Mouse (Mus musculus) embryonic facial prominence, embryonic 14.5 days (tissue): ENCODE data around the gene Masp2. TPM values are rescaled to one million over a fixed set of nuclear protein-coding genes. Genes with fewer than 3 reads are reported as not detected.

Source experiments
- ATAC-seq: fragments of 200-750 bp; cut with Nextera tagmentation; 2 replicates; pipeline ENCODE4 v1.8.0; 2017; ENCODE audit warnings: low read depth, moderate number of reproducible peaks, moderate TSS enrichment
- DNase-seq: peaks from one replicate; pipeline ENCODE4 v3.0.0-alpha.2; 2015; ENCODE audit warnings: low spot score
- H3K27ac ChIP-seq: fragments of 300-500 bp; sonication (generic); replicated peaks from 2 replicates; pipeline ENCODE4 v1.5.1; 2014; ENCODE audit warnings: low read depth, mild to moderate bottlenecking, low read length, moderate library complexity
- H3K27me3 ChIP-seq: fragments of 300-500 bp; sonication (generic); replicated peaks from 2 replicates; pipeline ENCODE4 v1.6.1; 2014; ENCODE audit warnings: low read length; ENCODE audit not compliant: control insufficient read depth, insufficient read depth
- H3K36me3 ChIP-seq: fragments of 300-500 bp; sonication (generic); 2 replicates; pipeline ENCODE4 v1.6.1; 2014; ENCODE audit warnings: low read length, mixed read lengths; ENCODE audit not compliant: control insufficient read depth, insufficient read depth
- H3K4me1 ChIP-seq: fragments of 300-500 bp; sonication (generic); 2 replicates; pipeline ENCODE4 v1.6.1; 2014; ENCODE audit warnings: antibody characterized with exemption, low read length; ENCODE audit not compliant: control insufficient read depth, insufficient read depth
- H3K4me2 ChIP-seq: fragments of 300-500 bp; sonication (generic); 2 replicates; pipeline ENCODE4 v1.6.1; 2014; ENCODE audit warnings: low read depth, mild to moderate bottlenecking, low read length, moderate library complexity, mixed read lengths
- H3K4me3 ChIP-seq: fragments of 300-500 bp; sonication (generic); 2 replicates; pipeline ENCODE4 v1.5.1; 2014; ENCODE audit warnings: low read depth, mild to moderate bottlenecking, low read length
- H3K9ac ChIP-seq: fragments of 300-500 bp; sonication (generic); 2 replicates; pipeline ENCODE4 v1.6.1; 2014; ENCODE audit warnings: low read depth, mild to moderate bottlenecking, low read length, moderate library complexity, mixed read lengths
- H3K9me3 ChIP-seq: fragments of 300-500 bp; sonication (generic); 2 replicates; pipeline ENCODE4 v1.6.1; 2016; ENCODE audit warnings: low read length; ENCODE audit not compliant: control insufficient read depth
- WGBS: fragments of 180-500 bp; shearing (Covaris S2); extraction: QIAGEN DNeasy Blood & Tissue Kit; methylation state at CpG from one replicate; pipeline ENCODE4 v1.1.7; 2014; 5-methylcytosine and 5-hydroxymethylcytosine counted together
- polyA plus RNA-seq: library from polyadenylated mRNA; unstranded; fragments of >200 nt; fragmentation: Nextera tagmentation; extraction: Ambion mirVana; gene quantifications from 2 replicates; pipeline ENCODE4 v1.2.1, GENCODE M21; 2014

The Masp2 gene
- polyA plus RNA-seq, 1 experiment from 2014 or later: 0.25 TPM

DNA sequence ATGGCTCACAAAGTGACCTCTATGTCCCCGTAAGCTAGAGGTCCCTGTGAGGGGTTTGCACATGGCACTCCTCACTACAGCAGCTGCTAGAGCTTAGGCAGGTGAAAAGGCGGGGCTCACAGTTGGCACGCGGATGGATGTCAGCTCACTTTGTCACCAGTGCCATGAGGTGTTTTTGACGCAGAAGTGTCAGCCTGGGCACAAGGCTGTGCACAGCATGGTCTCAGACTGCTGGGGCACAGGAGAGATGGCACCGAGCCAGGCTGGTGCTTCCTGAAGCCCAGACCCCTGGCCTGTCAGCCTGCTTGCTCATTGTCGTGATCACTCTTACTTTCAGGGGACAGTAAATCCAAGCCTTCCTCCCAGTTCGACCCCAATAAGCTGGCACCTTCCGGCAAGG lies 21.6 kb upstream of the Masp2 start:
- ATAC-seq (no peak), DNase-seq (no peak)
- Histone ChIP-seq H3K27me3 (no peaks in the 10 kb centered on the region), H3K4me2 (no peak overlapping the region), H3K36me3 (peaks cover 77% of the 10 kb centered on the region), H3K4me3 (no peak overlapping the region), H3K9me3 (no peaks in the 10 kb centered on the region), H3K9ac (no peak overlapping the region), H3K27ac (no peak overlapping the region), H3K4me1 (no peaks in the 10 kb centered on the region)
- 94% methylated on average over 8 of the region's 9 CpGs for WGBS

DNA sequence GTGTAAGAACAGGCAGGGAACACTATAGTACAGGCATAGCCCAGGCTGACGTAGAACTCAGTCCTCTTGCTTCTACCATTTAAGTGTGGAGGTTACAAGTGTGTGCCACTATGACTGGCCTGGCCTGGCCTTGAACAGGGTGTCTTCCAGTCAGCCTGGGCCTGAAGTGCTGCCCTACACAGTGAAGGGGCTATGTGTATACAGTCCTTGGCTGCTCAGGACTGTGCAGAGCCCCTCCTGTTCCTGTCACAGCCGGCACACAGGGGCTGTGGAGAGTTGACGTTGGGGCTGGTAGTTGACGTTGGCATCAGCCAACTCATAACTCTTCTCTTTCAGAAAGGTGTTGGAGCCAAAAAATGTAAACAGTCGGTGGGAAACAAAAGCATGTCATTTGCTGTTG lies 20.9 kb upstream of the Masp2 start:
- 94% methylated on average over 5 of the region's 5 CpGs for WGBS
- H3K27ac ChIP-seq: no peak overlapping the region
- no peak overlapping the region for H3K4me3 ChIP-seq
- H3K4me2 ChIP-seq: no peak overlapping the region
- no peak for DNase-seq
- H3K4me1 ChIP-seq: no peaks in the 10 kb centered on the region
- no peak overlapping the region for H3K9ac ChIP-seq
- no peaks in the 10 kb centered on the region for H3K27me3 ChIP-seq
- peaks cover 71% of the 10 kb centered on the region for H3K36me3 ChIP-seq
- ATAC-seq: no peak
- H3K9me3 ChIP-seq: no peaks in the 10 kb centered on the region

- 80% methylated on average over 4 of the region's 4 CpGs for WGBS
- H3K27ac ChIP-seq: no peak overlapping the region
- no peak overlapping the region for H3K4me2 ChIP-seq
- ATAC-seq: no peak
- DNase-seq: no peak
- H3K9me3 ChIP-seq: no peaks in the 10 kb centered on the region
- no peaks in the 10 kb centered on the region for H3K27me3 ChIP-seq
- H3K4me1 ChIP-seq: no peaks in the 10 kb centered on the region
- peaks cover 52% of the 10 kb centered on the region for H3K36me3 ChIP-seq
- no peak overlapping the region for H3K4me3 ChIP-seq
- no peak overlapping the region for H3K9ac ChIP-seq
These were observed 19.1 kb upstream of the Masp2 start for GRCm38 (mm10) chr4:148583257-148583656.

GRCm38 (mm10) chr4:148586648-148587047 lies 15.7 kb upstream of the Masp2 start:
- Histone ChIP-seq H3K27ac (no peak overlapping the region), H3K9me3 (no peaks in the 10 kb centered on the region), H3K4me1 (no peaks in the 10 kb centered on the region), H3K4me2 (no peak overlapping the region), H3K27me3 (no peaks in the 10 kb centered on the region), H3K9ac (no peak overlapping the region), H3K4me3 (no peak overlapping the region), H3K36me3 (peaks cover 18% of the 10 kb centered on the region)
- DNase-seq (no peak), ATAC-seq (no peak)
- 79% methylated on average over 9 of the region's 9 CpGs for WGBS

DNA sequence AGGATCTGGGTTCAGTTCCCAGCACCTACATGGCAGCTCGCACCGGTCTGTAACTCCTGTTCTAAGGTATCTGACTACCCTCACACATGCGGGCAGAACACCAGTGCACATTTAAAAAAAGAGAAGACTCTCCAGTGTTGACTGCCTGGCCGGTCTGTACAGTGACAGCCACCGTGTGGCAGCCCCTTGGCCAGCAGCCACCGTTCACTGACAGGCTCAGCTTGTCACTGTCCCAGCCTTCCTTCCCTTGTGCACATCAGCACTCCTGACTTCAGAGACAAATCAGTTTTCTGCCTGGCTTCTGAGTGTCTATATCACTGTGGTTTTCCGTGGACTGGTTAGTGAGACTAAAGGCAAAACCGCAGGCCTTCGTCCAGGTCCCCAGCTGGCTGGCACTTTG lies 13.6 kb upstream of the Masp2 start:
- H3K4me3 ChIP-seq: no peak overlapping the region
- H3K27ac ChIP-seq: no peak overlapping the region
- no peaks in the 10 kb centered on the region for H3K9me3 ChIP-seq
- peaks cover 6% of the 10 kb centered on the region for H3K4me1 ChIP-seq
- no peak for DNase-seq
- WGBS: 80% methylated on average over 9 of the region's 9 CpGs
- no peak for ATAC-seq
- no peak overlapping the region for H3K4me2 ChIP-seq
- H3K36me3 ChIP-seq: peaks cover 11% of the 10 kb centered on the region
- no peaks in the 10 kb centered on the region for H3K27me3 ChIP-seq
- H3K9ac ChIP-seq: no peak overlapping the region

GRCm38 (mm10) chr4:148589565-148589964 lies 12.8 kb upstream of the Masp2 start:
- DNase-seq: peak; percentile 29
- Histone ChIP-seq H3K27ac (no peak overlapping the region), H3K36me3 (peaks cover 19% of the 10 kb centered on the region), H3K4me1 (peaks cover 6% of the 10 kb centered on the region), H3K9me3 (no peaks in the 10 kb centered on the region), H3K4me3 (no peak overlapping the region), H3K4me2 (no peak overlapping the region), H3K9ac (no peak overlapping the region), H3K27me3 (no peaks in the 10 kb centered on the region)
- 59% methylated on average over 7 of the region's 8 CpGs for WGBS
- ATAC-seq: no peak

GRCm38 (mm10) chr4:148590421-148591170 lies 11.8 kb upstream of the Masp2 start:
- peak overlapping the region; percentile 82 for H3K9ac ChIP-seq
- H3K4me3 ChIP-seq: peak overlapping the region; percentile 95
- DNase-seq (peak; percentile 38), ATAC-seq (no peak)
- no peaks in the 10 kb centered on the region for H3K9me3 ChIP-seq
- peak overlapping the region; percentile 66 for H3K4me2 ChIP-seq
- peaks cover 6% of the 10 kb centered on the region for H3K4me1 ChIP-seq
- H3K27me3 ChIP-seq: no peaks in the 10 kb centered on the region
- WGBS: 4% methylated on average over 18 of the region's 18 CpGs
- peaks cover 29% of the 10 kb centered on the region for H3K36me3 ChIP-seq
- H3K27ac ChIP-seq: peak overlapping the region; percentile 66

DNA sequence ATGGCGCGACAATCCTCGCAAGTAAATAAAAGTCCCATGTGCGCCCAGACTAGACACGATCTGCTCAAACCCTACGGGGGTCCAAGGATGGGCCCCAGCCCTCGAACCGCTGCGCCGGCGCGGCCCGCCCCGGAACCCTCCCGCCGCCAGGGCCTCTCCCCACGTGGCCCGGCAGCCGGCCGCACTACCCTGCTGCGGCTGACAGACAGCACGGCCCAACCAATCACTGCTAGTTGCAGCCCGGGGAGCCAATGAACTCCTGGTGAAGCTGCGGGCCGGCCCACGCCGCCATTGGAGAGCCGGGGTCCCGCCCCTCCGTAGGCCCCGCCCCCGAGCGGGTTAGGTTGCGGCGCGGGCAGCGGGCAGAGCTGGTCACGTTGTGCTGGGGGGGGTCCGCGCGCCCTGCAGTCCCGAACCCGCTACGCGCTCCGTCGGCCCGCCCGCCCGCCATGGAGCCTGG lies 11.2 kb upstream of the Masp2 start, which contains the start of gene Srm:
Gene Srm (plus strand): TSS at position 333 of the 460 bp plus-strand sequence.
- ATAC-seq (peak; percentile 100), DNase-seq (peak; percentile 99)
- 0% methylated on average over 10 of the region's 50 CpGs for WGBS
- peaks cover 35% of the 10 kb centered on the region for H3K36me3 ChIP-seq
- H3K27me3 ChIP-seq: no peaks in the 10 kb centered on the region
- peak within 1 kb of the TSS; percentile 95 for H3K4me3 ChIP-seq
- H3K9ac ChIP-seq: peak within 1 kb of the TSS; percentile 82
- H3K9me3 ChIP-seq: no peaks in the 10 kb centered on the region
- H3K27ac ChIP-seq: peak within 1 kb of the TSS; percentile 66
- H3K4me2 ChIP-seq: peak within 1 kb of the TSS; percentile 66
- H3K4me1 ChIP-seq: peaks cover 6% of the 10 kb centered on the region
